Mouse (Mus musculus) megakaryocyte, adult 5-6 weeks (primary cell): ENCODE data around the gene Tiprl. TPM values are rescaled to one million over a fixed set of nuclear protein-coding genes. Genes with fewer than 3 reads are reported as not detected.

Experiments used
- ATAC-seq: 2 replicates; pipeline ENCODE4 v1.8.0; 2016; ENCODE audit warnings: mild to moderate bottlenecking, inconsistent platforms; ENCODE audit not compliant: poor library complexity, severe bottlenecking
- total RNA-seq, 2 experiments: library from RNA; stranded (forward) in 1 of 2; stranded (reverse) in 1 of 2; fragments of 153-499, 151-499 nt in 1 of 2; fragments of 221-1000, 200-1000 nt in 1 of 2; gene quantifications; 2 replicates each; pipeline versions ENCODE4 v1.2.3 to v1.2.4; 2015 to 2017

The Tiprl gene
- total RNA-seq, 2 experiments from 2014 or later, result 25.7 to 52.0 TPM

- no peak for ATAC-seq
Measured at GRCm38 (mm10) chr1:165183400-165183799, 53.4 kb downstream of the Tiprl start.

GRCm38 (mm10) chr1:165179321-165179720 is 57.5 kb downstream of the Tiprl start:
- no peak for ATAC-seq

GRCm38 (mm10) chr1:165178075-165178474 is 58.7 kb downstream of the Tiprl start:
- ATAC-seq, result no peak

DNA sequence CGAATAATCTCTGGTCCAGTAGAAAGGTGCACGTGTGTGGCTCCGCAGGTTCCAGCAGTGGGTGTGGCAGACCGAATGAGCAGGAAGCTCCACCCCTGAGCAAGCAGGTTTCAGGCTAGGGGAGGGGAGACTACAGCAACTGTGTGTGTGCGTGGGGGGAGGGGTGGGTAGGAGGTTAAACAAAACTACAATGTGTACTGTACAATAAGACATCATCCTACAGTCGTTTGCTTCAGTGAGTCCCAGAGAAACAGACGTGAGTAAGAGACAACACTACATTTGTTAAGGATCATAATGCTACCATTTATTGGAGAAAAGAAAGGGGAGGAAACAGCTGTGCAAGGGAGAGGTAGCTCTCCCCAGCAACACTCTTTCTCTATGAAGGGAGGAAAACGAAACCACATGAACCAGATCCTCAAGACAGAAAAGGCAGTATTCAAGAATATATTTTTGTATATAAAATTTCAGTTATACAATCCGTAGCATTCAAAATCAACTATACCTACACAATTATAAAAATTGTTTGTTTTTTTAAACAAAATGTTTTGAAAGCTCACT is 62.7 kb downstream of the Tiprl start:
- ATAC-seq, result no peak

DNA sequence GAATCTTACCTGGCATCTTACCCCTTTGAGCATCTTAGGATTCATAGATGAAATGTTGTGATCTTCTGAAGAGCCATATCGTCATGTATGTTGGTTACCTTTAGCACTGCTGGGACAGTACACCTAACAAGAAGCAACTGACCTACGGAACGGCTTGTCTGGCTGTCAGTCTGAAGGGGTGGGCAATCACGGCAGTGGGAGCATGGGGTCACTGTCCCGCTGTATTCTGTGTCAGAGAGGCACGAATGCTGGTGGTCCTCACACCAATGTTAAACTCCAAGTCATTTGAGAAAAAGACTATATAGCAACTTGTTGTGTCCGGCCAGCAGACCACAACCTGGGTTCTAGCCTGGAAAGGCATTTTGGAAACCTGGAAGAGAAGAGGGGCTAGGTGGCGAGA is 65.5 kb downstream of the Tiprl start:
- no peak for ATAC-seq

DNA sequence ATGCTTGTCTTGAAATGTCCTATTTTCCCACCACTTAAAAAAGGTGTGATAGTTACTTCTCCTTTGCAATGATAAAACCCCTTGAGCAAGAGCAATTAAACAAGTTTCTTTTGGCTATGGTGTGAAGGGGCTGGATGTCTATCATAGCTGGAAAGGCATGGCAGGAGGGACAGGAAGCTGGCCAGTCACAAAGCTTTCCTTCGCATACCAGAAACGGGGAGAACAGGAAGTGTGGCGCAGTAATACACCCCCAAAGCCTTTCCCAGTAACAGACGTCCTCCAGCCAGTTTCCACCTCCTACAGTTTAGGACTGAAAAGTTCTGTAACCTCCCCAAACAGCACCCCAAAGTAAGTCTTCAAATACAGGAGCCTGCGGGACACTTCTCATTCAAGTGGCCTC is 66.6 kb downstream of the Tiprl start:
- no peak for ATAC-seq

GRCm38 (mm10) chr1:165169462-165169861 is 67.3 kb downstream of the Tiprl start:
- ATAC-seq, result no peak

GRCm38 (mm10) chr1:165164920-165165319 is 71.9 kb downstream of the Tiprl start:
- no peak for ATAC-seq

Other genes with a start within 250 kb of the Tiprl start
- not detected in 2 replicates for gene Tbx19, start 76.2 kb downstream of the Tiprl start, total RNA-seq (2015)
- gene Tbx19, start 76.2 kb downstream of the Tiprl start, total RNA-seq (2017), result not detected in 2 replicates
- gene Sft2d2, start 42.6 kb downstream of the Tiprl start, total RNA-seq (2015), result 36.7 and 40.6 TPM in 2 replicates
- gene Sft2d2, start 42.6 kb downstream of the Tiprl start, total RNA-seq (2017), result 43.9 and 46.4 TPM in 2 replicates
- not detected in 2 replicates for gene Gpr161, start 58.8 kb upstream of the Tiprl start, total RNA-seq (2015)
- gene Gpr161, start 58.8 kb upstream of the Tiprl start, total RNA-seq (2017), result 0.04 and 0.08 TPM in 2 replicates
- 13.6 and 14.2 TPM in 2 replicates for gene Dcaf6, start 223.5 kb upstream of the Tiprl start, total RNA-seq (2015)
- gene Dcaf6, start 223.5 kb upstream of the Tiprl start, total RNA-seq (2017), result 16.7 and 17.5 TPM in 2 replicates
- gene Mpc2, start 223.6 kb upstream of the Tiprl start, total RNA-seq (2015), result 174 and 187 TPM in 2 replicates
- 122 and 145 TPM in 2 replicates for gene Mpc2, start 223.6 kb upstream of the Tiprl start, total RNA-seq (2017)
- 0.27 TPM in 1 of 2 replicates, not detected in the other for gene Adcy10, start 248.2 kb upstream of the Tiprl start, total RNA-seq (2015)
- gene Adcy10, start 248.2 kb upstream of the Tiprl start, total RNA-seq (2017), result 0.33 TPM in 1 of 2 replicates, not detected in the other